Mouse (Mus musculus): Measurements from ENCODE around the gene Alkal2. TPM values are rescaled to one million over a fixed set of nuclear protein-coding genes. Genes with fewer than 3 reads are reported as not detected.

Alkal2 gene
- polyA plus RNA-seq, 1 experiment, result not detected

DNA sequence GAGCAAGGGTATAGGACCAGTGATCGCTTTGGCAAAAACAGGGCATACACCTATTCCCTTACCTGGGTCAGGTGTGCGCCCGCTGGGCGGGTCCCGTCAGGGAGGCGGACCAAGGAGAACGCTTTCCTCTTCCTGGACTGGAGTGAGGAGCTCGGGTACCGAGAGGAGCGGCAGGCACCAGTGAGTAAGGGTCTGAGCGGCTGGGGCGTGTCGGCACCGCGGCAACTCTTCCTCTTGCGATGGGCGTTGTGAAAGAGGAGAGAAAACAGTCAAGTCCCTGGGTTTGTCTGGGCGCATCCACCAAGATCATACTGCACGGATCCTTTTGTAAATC lies 27.9 kb downstream of the Alkal2 start:
- Histone ChIP-seq H3K4me3 (replicated peaks) (peak overlapping the region; percentile 97), H3K4me1 (peaks cover 34% of the 10 kb centered on the region)

DNA sequence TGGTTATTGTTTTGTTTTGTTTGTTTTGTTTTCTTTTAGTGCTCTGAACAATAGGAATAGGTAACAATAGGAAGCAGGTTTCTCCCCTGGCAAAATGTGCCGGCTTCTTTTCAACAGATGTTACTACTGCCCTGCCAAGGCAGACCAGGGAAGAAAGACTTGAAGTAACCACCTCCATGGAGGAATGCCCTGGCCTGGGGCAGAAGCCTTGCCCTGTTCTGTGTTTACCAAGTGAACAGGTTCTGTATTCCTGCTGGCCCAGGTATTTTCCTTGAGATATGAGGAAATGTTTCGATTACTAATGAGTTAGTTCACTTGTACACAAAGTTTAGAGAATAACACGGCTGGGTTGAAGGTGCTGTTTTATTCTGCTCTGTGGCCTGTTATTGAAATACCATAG lies 28.7 kb downstream of the Alkal2 start:
- no peak for TF ChIP-seq GATA1 (IDR thresholded peaks at IDR 0.05; ENCODE audit: borderline replicate concordance, low read length)
- no peak for TF ChIP-seq FLI1 (IDR thresholded peaks at IDR 0.05; ENCODE audit: low read length)
- H3K27me3 ChIP-seq (replicated peaks), result peaks cover 15% of the 10 kb centered on the region
- no peaks in the 10 kb centered on the region for H3K9me3 ChIP-seq
- H3K4me1 ChIP-seq, result peaks cover 34% of the 10 kb centered on the region
- no peak overlapping the region for H3K4me3 ChIP-seq (replicated peaks)
- H3K36me3 ChIP-seq (replicated peaks; ENCODE audit: low read length), result peaks cover 3% of the 10 kb centered on the region

More for the DNA sequence above, 27.9 kb downstream of the Alkal2 start:
- peaks cover 3% of the 10 kb centered on the region for H3K36me3 ChIP-seq (replicated peaks; ENCODE audit: low read length)
- TF ChIP-seq FLI1 (IDR thresholded peaks at IDR 0.05; ENCODE audit: low read length) (no peak), GATA1 (IDR thresholded peaks at IDR 0.05; ENCODE audit: borderline replicate concordance, low read length) (no peak)
- H3K27me3 ChIP-seq (replicated peaks), result peaks cover 15% of the 10 kb centered on the region
- no peaks in the 10 kb centered on the region for H3K9me3 ChIP-seq

DNA sequence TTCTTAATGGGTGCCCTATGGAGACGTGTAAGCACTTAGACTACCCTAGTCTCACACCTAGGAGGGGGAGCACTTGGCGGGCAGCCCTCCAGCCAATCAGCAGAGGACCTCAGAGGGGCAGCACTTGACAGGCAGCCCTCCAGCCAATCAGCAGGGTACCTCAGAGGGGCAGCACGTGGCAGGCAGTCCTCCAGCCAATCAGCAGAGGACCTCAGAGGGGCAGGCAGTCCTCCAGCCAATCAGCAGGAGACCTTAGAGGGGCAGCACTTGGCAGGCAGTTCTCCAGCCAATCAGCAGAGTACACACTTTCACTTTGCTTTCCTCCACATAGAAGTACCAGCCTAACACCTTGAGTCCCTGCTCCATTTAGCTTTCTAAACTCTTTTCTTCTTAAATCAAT lies 38.3 kb downstream of the Alkal2 start:
- Histone ChIP-seq H3K4me1 (peaks cover 3% of the 10 kb centered on the region; the same call in 1 of the 2 replicates), H3K36me3 (replicated peaks; ENCODE audit: low read length) (no peaks in the 10 kb centered on the region), H3K4me3 (replicated peaks) (peak overlapping the region; percentile 42), H3K27me3 (replicated peaks) (peaks cover 2% of the 10 kb centered on the region), H3K9me3 (0 out of 2 replicates have a peak, but pooled peaks cover 3% of the 10 kb centered on the region)
- TF ChIP-seq GATA1 (IDR thresholded peaks at IDR 0.05; ENCODE audit: borderline replicate concordance, low read length) (no peak), FLI1 (IDR thresholded peaks at IDR 0.05; ENCODE audit: low read length) (no peak)

DNA sequence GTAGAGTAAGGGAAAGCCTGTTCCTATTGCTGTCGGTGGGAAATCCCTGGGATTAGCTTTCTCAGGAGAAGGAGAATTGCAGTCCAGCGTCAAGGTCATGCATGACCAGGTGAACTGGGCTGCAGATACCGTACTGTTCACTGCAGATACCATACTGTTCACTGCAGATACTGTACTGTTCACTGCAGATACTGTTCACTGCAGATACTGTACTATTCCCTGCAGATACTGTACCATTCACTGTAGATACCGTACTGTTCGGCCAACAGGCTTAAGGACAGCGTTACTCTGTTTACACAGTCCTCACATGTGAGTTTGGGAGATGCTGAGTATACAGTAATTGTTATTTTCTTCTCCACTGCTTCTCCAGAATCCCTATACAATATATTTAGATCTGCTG lies 44.1 kb downstream of the Alkal2 start:
- H3K9me3 ChIP-seq, result no peaks in the 10 kb centered on the region
- TF ChIP-seq GATA1 (IDR thresholded peaks at IDR 0.05; ENCODE audit: borderline replicate concordance, low read length), result no peak
- no peak for TF ChIP-seq FLI1 (IDR thresholded peaks at IDR 0.05; ENCODE audit: low read length)
- no peak overlapping the region for H3K4me3 ChIP-seq (replicated peaks)
- no peaks in the 10 kb centered on the region for H3K27me3 ChIP-seq (replicated peaks)
- no peaks in the 10 kb centered on the region for H3K4me1 ChIP-seq
- no peaks in the 10 kb centered on the region for H3K36me3 ChIP-seq (replicated peaks; ENCODE audit: low read length)

DNA sequence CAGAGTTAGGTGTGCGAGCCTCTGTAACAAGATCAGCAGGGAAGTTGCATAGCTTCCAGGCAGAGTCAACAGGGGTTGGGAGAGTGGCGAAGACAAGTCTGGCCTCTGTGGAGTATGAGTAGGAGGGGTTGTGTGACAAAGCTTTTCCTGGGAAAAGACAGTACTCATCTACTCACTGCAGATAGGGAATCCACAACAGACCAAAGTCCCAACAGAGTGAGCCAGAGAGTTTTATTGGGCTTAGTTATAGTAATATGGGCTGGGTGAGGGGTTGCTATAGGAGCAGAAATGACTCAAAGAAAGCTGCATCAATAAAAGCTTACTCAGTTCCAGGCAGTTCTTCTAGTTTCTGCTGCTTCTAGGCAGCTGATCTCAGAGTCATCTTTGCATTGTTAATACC lies 49.2 kb downstream of the Alkal2 start:
- H3K27me3 ChIP-seq (replicated peaks), result no peaks in the 10 kb centered on the region
- H3K9me3 ChIP-seq, result no peaks in the 10 kb centered on the region
- H3K4me1 ChIP-seq, result no peaks in the 10 kb centered on the region
- H3K36me3 ChIP-seq (replicated peaks; ENCODE audit: low read length), result no peaks in the 10 kb centered on the region
- TF ChIP-seq FLI1 (IDR thresholded peaks at IDR 0.05; ENCODE audit: low read length) (no peak), GATA1 (IDR thresholded peaks at IDR 0.05; ENCODE audit: borderline replicate concordance, low read length) (no peak)
- no peak overlapping the region for H3K4me3 ChIP-seq (replicated peaks)

DNA sequence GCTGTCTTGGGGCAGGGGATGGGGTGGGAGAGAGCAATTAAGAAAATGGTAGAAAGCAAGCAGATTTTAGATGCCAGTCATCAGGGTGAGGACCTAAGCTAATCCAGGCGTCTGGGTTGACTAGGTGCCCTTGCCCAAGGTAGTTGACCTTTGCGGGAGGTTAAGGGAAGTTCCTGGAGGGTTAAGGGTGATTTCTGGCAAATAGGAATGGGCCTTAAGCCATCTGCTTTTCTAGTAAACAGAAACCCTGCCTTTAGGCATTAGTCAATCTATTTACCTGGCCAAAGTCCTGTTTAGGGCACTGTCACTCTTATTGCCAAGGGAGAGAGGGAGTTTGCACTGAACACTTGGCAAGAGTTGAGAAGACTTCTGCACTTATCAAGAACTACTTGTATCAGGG lies 52.8 kb downstream of the Alkal2 start:
- TF ChIP-seq FLI1 (IDR thresholded peaks at IDR 0.05; ENCODE audit: low read length) (no peak), GATA1 (IDR thresholded peaks at IDR 0.05; ENCODE audit: borderline replicate concordance, low read length) (no peak)
- H3K4me3 ChIP-seq (replicated peaks), result no peak overlapping the region
- H3K4me1 ChIP-seq, result no peaks in the 10 kb centered on the region
- no peaks in the 10 kb centered on the region for H3K9me3 ChIP-seq
- H3K36me3 ChIP-seq (replicated peaks; ENCODE audit: low read length), result no peaks in the 10 kb centered on the region
- H3K27me3 ChIP-seq (replicated peaks), result no peaks in the 10 kb centered on the region

Other genes with a start within 250 kb of the Alkal2 start
- gene Acp1, start 27.3 kb downstream of the Alkal2 start, polyA plus RNA-seq (2012; ENCODE audit: insufficient read depth, low replicate concordance), result 1.1 TPM in 1 of 2 replicates, not detected in the other
- not detected in 2 replicates for gene Sh3yl1, start 27.3 kb downstream of the Alkal2 start, polyA plus RNA-seq (2012; ENCODE audit: insufficient read depth, low replicate concordance)
- gene Fam110c, start 189.5 kb downstream of the Alkal2 start, polyA plus RNA-seq (2012; ENCODE audit: insufficient read depth, low replicate concordance), result 0.66 TPM in 1 of 2 replicates, not detected in the other